Mouse (Mus musculus): ENCODE data around the gene Akap13.

DNA sequence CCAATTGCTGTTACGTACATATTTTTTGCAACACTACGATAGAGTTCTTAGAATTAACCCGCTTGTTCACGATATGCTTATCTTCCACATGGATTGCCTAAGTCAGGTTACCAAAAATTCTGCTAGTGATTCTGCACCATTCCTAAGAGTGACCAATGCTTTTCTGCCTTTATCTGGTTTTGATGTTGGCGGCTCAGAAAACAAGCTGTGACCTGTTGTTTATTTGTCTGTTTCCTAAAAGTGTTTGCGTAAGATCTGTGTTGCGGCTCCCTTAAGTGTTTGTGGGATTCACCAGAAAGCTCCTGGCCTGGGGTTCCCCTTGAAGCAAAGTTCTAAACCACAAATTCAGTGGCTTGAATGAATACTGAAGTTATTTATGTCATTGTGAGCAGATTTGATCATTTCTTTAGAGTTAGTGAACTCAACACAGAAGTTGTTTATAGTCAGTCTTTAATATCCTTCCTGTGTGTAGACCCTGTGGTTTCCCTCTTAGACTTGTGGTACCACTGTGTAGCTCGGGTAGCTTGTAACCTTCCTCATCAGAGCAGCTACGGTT is 201.0 kb downstream of the Akap13 start:
- TF ChIP-seq CTCF (IDR thresholded peaks at IDR 0.05) (no peak), EP300 (IDR thresholded peaks at IDR 0.05) (no peak)

Measured in lung, postnatal 0 days (tissue).